Mouse (Mus musculus) hindbrain, embryonic 16.5 days (tissue): Measurements from ENCODE around the gene 5430419D17Rik. TPM values are rescaled to one million over a fixed set of nuclear protein-coding genes. Genes with fewer than 3 reads are reported as not detected.

Experiments
- ATAC-seq: fragments of 200-750 bp; cut with Nextera tagmentation; 2 replicates; pipeline ENCODE4 v1.8.0; 2017; ENCODE audit warnings: moderate TSS enrichment, moderate library complexity
- H3K27ac ChIP-seq: fragments of 300-500 bp; sonication (generic); 2 replicates; pipeline ENCODE4 v1.5.1; 2014; ENCODE audit warnings: low read depth, mild to moderate bottlenecking, control low read depth, low read length, moderate library complexity
- H3K27me3 ChIP-seq: fragments of 300-500 bp; sonication (generic); replicated peaks from 2 replicates; pipeline ENCODE4 v1.6.1; 2014; ENCODE audit warnings: low read length; ENCODE audit not compliant: control insufficient read depth, insufficient read depth
- H3K36me3 ChIP-seq: fragments of 300-500 bp; sonication (generic); 2 replicates; pipeline ENCODE4 v1.6.1; 2014; ENCODE audit warnings: mild to moderate bottlenecking, low read length, moderate library complexity, mixed read lengths; ENCODE audit not compliant: control insufficient read depth, insufficient read depth
- H3K4me1 ChIP-seq: fragments of 300-500 bp; sonication (generic); 2 replicates; pipeline ENCODE4 v1.6.1; 2014; ENCODE audit warnings: low read depth, low read length; ENCODE audit not compliant: control insufficient read depth, insufficient read depth
- H3K4me2 ChIP-seq: fragments of 300-500 bp; sonication (generic); 2 replicates; pipeline ENCODE4 v1.6.1; 2014; ENCODE audit warnings: mild to moderate bottlenecking, low read length, control low read depth, moderate library complexity
- H3K4me3 ChIP-seq: fragments of 300-500 bp; sonication (generic); 2 replicates; pipeline ENCODE4 v1.5.1; 2014; ENCODE audit warnings: mild to moderate bottlenecking, low read length, control low read depth, moderate library complexity
- H3K9ac ChIP-seq: fragments of 300-500 bp; sonication (generic); 2 replicates; pipeline ENCODE4 v1.6.1; 2014; ENCODE audit warnings: low read depth, mild to moderate bottlenecking, control low read depth, low read length, moderate library complexity
- H3K9me3 ChIP-seq: fragments of 300-500 bp; sonication (generic); 2 replicates; pipeline ENCODE4 v1.6.1; 2014; ENCODE audit warnings: mild to moderate bottlenecking, low read length, moderate library complexity; ENCODE audit not compliant: control insufficient read depth
- WGBS: fragments of 180-500 bp; shearing (Covaris S2); extraction: QIAGEN DNeasy Blood & Tissue Kit; methylation state at CpG from one replicate; pipeline ENCODE4 v1.1.7; 2014; 5-methylcytosine and 5-hydroxymethylcytosine counted together
- polyA plus RNA-seq: library from polyadenylated mRNA; unstranded; fragments of >200 nt; fragmentation: Nextera tagmentation; extraction: Ambion mirVana; gene quantifications from 2 replicates; pipeline ENCODE4 v1.2.1, GENCODE M21; 2015

Gene 5430419D17Rik
- polyA plus RNA-seq, 1 experiment from 2014 or later: 0.03 TPM

GRCm38 (mm10) chr7:131265851-131266250 lies 91.6 kb downstream of the 5430419D17Rik start:
- Histone ChIP-seq H3K4me2 (no peak overlapping the region), H3K9ac (no peak overlapping the region), H3K9me3 (no peaks in the 10 kb centered on the region), H3K4me1 (no peaks in the 10 kb centered on the region), H3K27me3 (no peaks in the 10 kb centered on the region), H3K36me3 (no peaks in the 10 kb centered on the region), H3K27ac (no peak overlapping the region), H3K4me3 (no peak overlapping the region)
- WGBS: 67% methylated on average over 4 of the region's 4 CpGs
- ATAC-seq: no peak

- Histone ChIP-seq H3K27ac (no peak overlapping the region), H3K36me3 (no peaks in the 10 kb centered on the region), H3K4me3 (no peak overlapping the region), H3K27me3 (no peaks in the 10 kb centered on the region), H3K9ac (no peak overlapping the region), H3K9me3 (no peaks in the 10 kb centered on the region), H3K4me2 (no peak overlapping the region), H3K4me1 (no peaks in the 10 kb centered on the region)
- ATAC-seq: no peak
- WGBS: 81% methylated on average over 8 of the region's 8 CpGs
These were observed 122.9 kb downstream of the 5430419D17Rik start for GRCm38 (mm10) chr7:131297151-131297550.

GRCm38 (mm10) chr7:131303340-131303739 lies 129.1 kb downstream of the 5430419D17Rik start:
- no peaks in the 10 kb centered on the region for H3K36me3 ChIP-seq
- no peak overlapping the region for H3K4me3 ChIP-seq
- no peak overlapping the region for H3K9ac ChIP-seq
- no peaks in the 10 kb centered on the region for H3K9me3 ChIP-seq
- 80% methylated on average over 8 of the region's 8 CpGs for WGBS
- H3K27me3 ChIP-seq: no peaks in the 10 kb centered on the region
- H3K27ac ChIP-seq: no peak overlapping the region
- H3K4me1 ChIP-seq: no peaks in the 10 kb centered on the region
- no peak overlapping the region for H3K4me2 ChIP-seq
- ATAC-seq: no peak

GRCm38 (mm10) chr7:131306733-131307132 lies 132.5 kb downstream of the 5430419D17Rik start:
- Histone ChIP-seq H3K9ac (no peak overlapping the region), H3K27ac (no peak overlapping the region), H3K27me3 (no peaks in the 10 kb centered on the region), H3K9me3 (no peaks in the 10 kb centered on the region), H3K4me2 (no peak overlapping the region), H3K4me1 (no peaks in the 10 kb centered on the region), H3K4me3 (no peak overlapping the region), H3K36me3 (no peaks in the 10 kb centered on the region)
- ATAC-seq: no peak
- 83% methylated on average over 5 of the region's 5 CpGs for WGBS

- no peak overlapping the region for H3K9ac ChIP-seq
These were observed 140.3 kb downstream of the 5430419D17Rik start for GRCm38 (mm10) chr7:131314493-131314892.

GRCm38 (mm10) chr7:131317587-131317986 lies 143.4 kb downstream of the 5430419D17Rik start:
- 80% methylated on average over 12 of the region's 12 CpGs for WGBS
- no peak for ATAC-seq
- Histone ChIP-seq H3K4me1 (no peaks in the 10 kb centered on the region), H3K27ac (no peak overlapping the region), H3K36me3 (no peaks in the 10 kb centered on the region), H3K9ac (no peak overlapping the region), H3K9me3 (no peaks in the 10 kb centered on the region), H3K4me2 (no peak overlapping the region), H3K4me3 (no peak overlapping the region), H3K27me3 (no peaks in the 10 kb centered on the region)

More at GRCm38 (mm10) chr7:131314493-131314892, 140.3 kb downstream of the 5430419D17Rik start:
- Histone ChIP-seq H3K9me3 (no peaks in the 10 kb centered on the region), H3K36me3 (no peaks in the 10 kb centered on the region), H3K27ac (no peak overlapping the region), H3K27me3 (no peaks in the 10 kb centered on the region), H3K4me3 (no peak overlapping the region), H3K4me2 (no peak overlapping the region), H3K4me1 (no peaks in the 10 kb centered on the region)
- no peak for ATAC-seq
- WGBS: 83% methylated on average over 7 of the region's 7 CpGs

GRCm38 (mm10) chr7:131318340-131318739 lies 144.1 kb downstream of the 5430419D17Rik start:
- no peaks in the 10 kb centered on the region for H3K36me3 ChIP-seq
- no peak overlapping the region for H3K9ac ChIP-seq
- no peak overlapping the region for H3K27ac ChIP-seq
- no peaks in the 10 kb centered on the region for H3K27me3 ChIP-seq
- 63% methylated on average over 6 of the region's 7 CpGs for WGBS
- H3K4me2 ChIP-seq: no peak overlapping the region
- H3K4me1 ChIP-seq: no peaks in the 10 kb centered on the region
- ATAC-seq: no peak
- no peaks in the 10 kb centered on the region for H3K9me3 ChIP-seq
- H3K4me3 ChIP-seq: no peak overlapping the region

- H3K4me2 ChIP-seq: no peak within 1 kb of the TSS
- H3K36me3 ChIP-seq: no peaks in the 10 kb centered on the region
- no peak within 1 kb of the TSS for H3K27ac ChIP-seq
- no peaks in the 10 kb centered on the region for H3K4me1 ChIP-seq
- no peaks in the 10 kb centered on the region for H3K9me3 ChIP-seq
- no peaks in the 10 kb centered on the region for H3K27me3 ChIP-seq
- 71% methylated on average over 2 of the region's 2 CpGs for WGBS
- no peak within 1 kb of the TSS for H3K4me3 ChIP-seq
- H3K9ac ChIP-seq: no peak within 1 kb of the TSS
- no peak for ATAC-seq
These were observed 148.0 kb downstream of the 5430419D17Rik start, which contains the start of gene Cuzd1 for GRCm38 (mm10) chr7:131322192-131322591. TSS of gene Cuzd1 (minus strand) at chr7:131322292.

GRCm38 (mm10) chr7:131327054-131327453 lies 152.9 kb downstream of the 5430419D17Rik start:
- no peak for ATAC-seq
- 94% methylated on average over 5 of the region's 5 CpGs for WGBS

GRCm38 (mm10) chr7:131329416-131329815 lies 155.2 kb downstream of the 5430419D17Rik start, which contains the start of gene Fam24b:
TSS of gene Fam24b (minus strand) at chr7:131329516.
- WGBS: 89% methylated on average over 5 of the region's 5 CpGs
- H3K36me3 ChIP-seq: no peaks in the 10 kb centered on the region
- H3K4me3 ChIP-seq: no peak within 1 kb of the TSS
- no peak within 1 kb of the TSS for H3K9ac ChIP-seq
- H3K27me3 ChIP-seq: no peaks in the 10 kb centered on the region
- no peak within 1 kb of the TSS for H3K4me2 ChIP-seq
- H3K9me3 ChIP-seq: no peaks in the 10 kb centered on the region
- H3K27ac ChIP-seq: no peak within 1 kb of the TSS
- ATAC-seq: no peak
- H3K4me1 ChIP-seq: no peaks in the 10 kb centered on the region

More at GRCm38 (mm10) chr7:131327054-131327453, 152.9 kb downstream of the 5430419D17Rik start:
- no peak overlapping the region for H3K9ac ChIP-seq
- no peak overlapping the region for H3K4me2 ChIP-seq
- no peaks in the 10 kb centered on the region for H3K36me3 ChIP-seq
- H3K4me1 ChIP-seq: no peaks in the 10 kb centered on the region
- H3K4me3 ChIP-seq: no peak overlapping the region
- no peaks in the 10 kb centered on the region for H3K9me3 ChIP-seq
- H3K27ac ChIP-seq: no peak overlapping the region
- no peaks in the 10 kb centered on the region for H3K27me3 ChIP-seq
